Mouse (Mus musculus): ENCODE measurements at regions not wholly inside any gene's neighbourhood (a gene's known extent, or its start where the extent isn't known, plus 50 kb on each side); places are given as distances from the start of the nearest gene placed in this dataset.
A peak's percentile ranks its signal among the peaks of the same experiment; 100 is the strongest.

DNA sequence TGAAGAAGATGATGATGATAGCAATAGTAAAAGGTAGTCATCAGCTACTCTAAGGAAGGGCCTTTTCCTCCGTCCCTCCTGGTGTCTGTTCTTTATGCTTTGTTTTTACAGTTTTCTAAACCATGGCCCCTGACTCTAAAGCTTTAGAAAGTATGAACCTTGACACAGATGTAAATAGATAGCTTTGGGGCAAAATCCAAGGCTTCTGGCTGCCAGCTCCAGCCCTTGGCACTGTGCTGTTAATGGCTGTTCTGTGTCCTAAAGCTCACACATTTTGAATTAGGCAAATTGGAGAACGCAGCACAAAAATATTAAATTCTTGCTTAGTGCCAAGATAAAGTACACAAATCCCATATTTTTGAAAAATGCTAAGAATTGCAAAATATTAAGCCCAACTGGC is 155.8 kb upstream of the F930015N05Rik start:
- H3K27ac ChIP-seq (ENCODE audit: low read depth, low read length) = no peak overlapping the region
- no peaks in the 10 kb centered on the region for H3K36me3 ChIP-seq (ENCODE audit: insufficient read depth)
- no peak for TF ChIP-seq CTCF (IDR thresholded peaks at IDR 0.05; ENCODE audit: low read depth)
- H3K9me3 ChIP-seq (ENCODE audit: low read length) = no peaks in the 10 kb centered on the region
- no peak overlapping the region for H3K4me2 ChIP-seq (ENCODE audit: low read depth)
- H3K4me3 ChIP-seq (ENCODE audit: low read depth, low read length) = no peak overlapping the region
- no peaks in the 10 kb centered on the region; the same call in 1 of the 2 replicates for H3K4me1 ChIP-seq (ENCODE audit: insufficient read depth)
- H3K9ac ChIP-seq = no peak overlapping the region
- WGBS = 54% methylated on average over 2 of the region's 2 CpGs
- no peaks in the 10 kb centered on the region for H3K27me3 ChIP-seq (ENCODE audit: insufficient read depth, low read length)
- ATAC-seq (no peak), DNase-seq (no peak)

DNA sequence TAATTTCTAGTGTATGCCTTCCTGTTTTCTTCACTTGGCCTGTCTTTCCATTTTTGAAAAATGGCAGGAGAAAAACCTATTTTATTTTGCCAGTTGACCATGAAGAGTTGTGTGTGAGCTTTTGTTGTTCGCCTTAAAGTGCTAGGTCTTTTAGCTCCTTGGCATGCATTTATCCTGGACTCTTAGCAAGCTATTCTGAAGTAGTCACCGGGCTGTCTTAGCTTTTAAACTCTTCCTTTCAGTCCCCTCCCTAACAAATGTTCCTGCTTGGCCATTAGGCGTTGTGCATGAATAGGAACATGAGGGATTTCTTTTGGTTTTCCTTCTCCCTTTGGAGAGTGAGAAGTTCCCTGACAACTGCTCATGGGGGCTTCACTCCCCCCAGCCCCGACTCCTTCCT is 160.9 kb upstream of the F930015N05Rik start:
- no peaks in the 10 kb centered on the region; the same call in 1 of the 2 replicates for H3K4me1 ChIP-seq (ENCODE audit: insufficient read depth)
- ATAC-seq (no peak), DNase-seq (no peak)
- H3K36me3 ChIP-seq (ENCODE audit: insufficient read depth) = no peaks in the 10 kb centered on the region
- no peak overlapping the region for H3K4me2 ChIP-seq (ENCODE audit: low read depth)
- no peak overlapping the region for H3K9ac ChIP-seq
- WGBS = 29% methylated on average over 4 of the region's 4 CpGs
- no peak for TF ChIP-seq CTCF (IDR thresholded peaks at IDR 0.05; ENCODE audit: low read depth)
- no peaks in the 10 kb centered on the region for H3K9me3 ChIP-seq (ENCODE audit: low read length)
- H3K27me3 ChIP-seq (ENCODE audit: insufficient read depth, low read length) = no peaks in the 10 kb centered on the region
- H3K4me3 ChIP-seq (ENCODE audit: low read depth, low read length) = no peak overlapping the region
- H3K27ac ChIP-seq (ENCODE audit: low read depth, low read length) = no peak overlapping the region

DNA sequence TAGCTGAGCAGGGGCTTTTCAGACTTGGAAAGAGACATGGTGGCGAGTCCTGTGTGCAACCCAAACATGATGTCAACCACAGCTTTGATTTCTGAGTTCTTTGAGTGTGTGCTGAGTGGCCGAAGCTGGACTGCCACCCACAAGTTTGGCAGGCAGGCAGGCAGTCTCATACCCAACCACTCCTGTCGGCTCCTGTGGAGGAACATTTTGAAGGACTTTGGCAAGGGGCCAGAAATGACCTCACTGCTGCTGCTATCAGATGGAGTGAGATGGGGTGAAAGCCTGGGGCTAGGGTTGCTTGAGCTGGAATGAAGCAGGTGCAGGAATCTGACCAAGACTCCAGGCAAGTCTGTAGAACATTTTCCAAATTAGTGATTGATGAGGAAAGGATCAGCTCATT is 162.7 kb upstream of the F930015N05Rik start:
- no peaks in the 10 kb centered on the region for H3K27me3 ChIP-seq (ENCODE audit: insufficient read depth, low read length)
- DNase-seq (no peak), ATAC-seq (no peak)
- H3K9me3 ChIP-seq (ENCODE audit: low read length) = no peaks in the 10 kb centered on the region
- H3K27ac ChIP-seq (ENCODE audit: low read depth, low read length) = no peak overlapping the region
- no peak overlapping the region for H3K9ac ChIP-seq
- TF ChIP-seq CTCF (IDR thresholded peaks at IDR 0.05; ENCODE audit: low read depth) = no peak
- no peak overlapping the region for H3K4me3 ChIP-seq (ENCODE audit: low read depth, low read length)
- no peaks in the 10 kb centered on the region for H3K36me3 ChIP-seq (ENCODE audit: insufficient read depth)
- H3K4me2 ChIP-seq (ENCODE audit: low read depth) = no peak overlapping the region
- WGBS = 33% methylated on average over 3 of the region's 3 CpGs
- no peaks in the 10 kb centered on the region for H3K4me1 ChIP-seq (ENCODE audit: insufficient read depth)

DNA sequence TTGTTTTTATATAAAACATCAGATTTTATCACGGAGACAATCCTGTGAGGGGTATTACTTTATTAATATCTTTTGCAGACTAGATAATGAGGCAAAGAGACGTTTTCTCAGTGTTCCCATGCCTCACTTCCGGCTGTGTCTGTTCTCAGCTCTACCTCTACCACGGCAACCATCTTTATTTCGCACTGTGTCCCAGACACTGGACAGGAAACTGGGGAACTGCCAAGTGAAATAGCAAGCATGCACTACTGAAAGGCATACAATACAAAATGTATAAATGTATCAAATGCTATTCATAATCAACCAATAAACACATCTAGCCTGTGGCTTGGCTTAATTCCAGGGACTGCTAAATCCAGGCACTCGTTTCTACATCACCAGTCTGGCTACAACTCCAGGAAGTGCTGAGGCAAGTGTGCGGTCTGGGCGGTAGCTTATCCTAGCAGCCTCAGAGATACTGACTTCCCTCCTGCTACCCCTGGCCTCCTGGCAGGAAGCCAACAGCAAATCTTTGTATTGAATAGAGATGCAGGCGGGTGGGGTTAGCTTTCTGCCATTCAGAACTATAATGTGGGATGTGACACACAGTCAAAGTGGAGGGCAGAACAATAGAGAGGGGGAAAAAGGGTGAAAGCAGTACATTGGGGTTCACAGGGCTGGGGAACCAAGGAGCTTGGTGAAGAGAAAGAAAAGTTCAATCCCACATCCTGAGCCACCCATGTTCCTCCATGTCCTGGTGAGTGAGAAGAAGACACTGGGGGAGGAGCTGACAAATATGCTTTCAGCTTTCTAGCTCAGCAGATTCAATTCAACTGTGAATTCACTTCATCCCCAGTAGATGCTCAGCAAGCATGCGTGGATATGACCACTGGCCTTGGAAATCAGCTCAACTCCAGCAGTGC is 164.0 kb upstream of the F930015N05Rik start:
- no peaks in the 10 kb centered on the region for H3K36me3 ChIP-seq (ENCODE audit: insufficient read depth)
- DNase-seq (peak; percentile 44), ATAC-seq (peak; percentile 58)
- H3K9me3 ChIP-seq (ENCODE audit: low read length) = no peaks in the 10 kb centered on the region
- H3K9ac ChIP-seq = no peak overlapping the region
- no peaks in the 10 kb centered on the region for H3K27me3 ChIP-seq (ENCODE audit: insufficient read depth, low read length)
- no peak for TF ChIP-seq CTCF (IDR thresholded peaks at IDR 0.05; ENCODE audit: low read depth)
- no peaks in the 10 kb centered on the region for H3K4me1 ChIP-seq (ENCODE audit: insufficient read depth)
- H3K27ac ChIP-seq (ENCODE audit: low read depth, low read length) = no peak overlapping the region
- H3K4me3 ChIP-seq (ENCODE audit: low read depth, low read length) = no peak overlapping the region
- no peak overlapping the region for H3K4me2 ChIP-seq (ENCODE audit: low read depth)
- 31% methylated on average over 10 of the region's 10 CpGs for WGBS

DNA sequence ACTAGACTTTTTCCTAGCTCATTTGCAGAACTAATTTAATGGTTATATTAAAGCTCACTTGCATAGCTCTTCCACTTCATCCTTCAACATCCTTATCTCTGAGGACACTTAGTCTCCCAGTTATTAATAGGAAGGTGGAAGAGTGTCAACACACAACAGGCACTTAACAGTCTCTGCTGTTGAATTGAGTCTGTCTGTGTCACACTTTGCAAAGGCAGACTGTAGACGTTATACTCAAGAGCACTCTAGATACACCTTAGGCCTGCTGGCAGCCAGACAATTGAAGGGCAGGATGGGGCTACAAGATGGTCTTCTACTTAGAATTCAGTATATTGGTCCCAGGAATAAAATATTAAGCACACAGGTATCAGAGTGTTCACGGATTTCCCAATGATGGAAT is 172.6 kb upstream of the F930015N05Rik start:
- no peaks in the 10 kb centered on the region for H3K9me3 ChIP-seq (ENCODE audit: low read length)
- no peak overlapping the region for H3K9ac ChIP-seq
- ATAC-seq (no peak), DNase-seq (no peak)
- no peak overlapping the region for H3K4me3 ChIP-seq (ENCODE audit: low read depth, low read length)
- no peak overlapping the region for H3K4me2 ChIP-seq (ENCODE audit: low read depth)
- no peak overlapping the region for H3K27ac ChIP-seq (ENCODE audit: low read depth, low read length)
- TF ChIP-seq CTCF (IDR thresholded peaks at IDR 0.05; ENCODE audit: low read depth) = no peak
- no peaks in the 10 kb centered on the region for H3K4me1 ChIP-seq (ENCODE audit: insufficient read depth)
- 86% methylated on average over 2 of the region's 2 CpGs for WGBS
- H3K36me3 ChIP-seq (ENCODE audit: insufficient read depth) = no peaks in the 10 kb centered on the region
- no peaks in the 10 kb centered on the region for H3K27me3 ChIP-seq (ENCODE audit: insufficient read depth, low read length)

DNA sequence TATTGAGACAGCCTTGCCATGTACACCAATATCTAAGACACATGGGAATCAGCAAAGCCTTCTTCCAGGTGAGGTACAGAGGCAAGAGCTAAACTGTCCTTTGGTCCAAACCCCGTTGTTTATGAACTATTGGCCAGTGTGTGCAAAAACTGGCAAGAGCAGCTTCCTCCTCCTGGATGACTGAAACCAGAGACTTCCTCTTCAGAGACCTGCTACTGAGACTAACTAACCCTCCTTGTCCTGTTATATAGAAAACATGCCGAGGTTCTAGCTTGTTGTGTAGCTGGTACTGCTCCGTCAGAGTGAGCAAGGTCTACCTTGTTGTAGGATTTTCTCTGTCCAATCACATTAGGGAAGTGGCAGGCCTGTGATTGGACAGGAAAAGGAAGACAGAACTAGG is 174.3 kb upstream of the F930015N05Rik start:
- H3K27me3 ChIP-seq (ENCODE audit: insufficient read depth, low read length) = no peaks in the 10 kb centered on the region
- 93% methylated on average over 3 of the region's 3 CpGs for WGBS
- no peak overlapping the region for H3K9ac ChIP-seq
- no peaks in the 10 kb centered on the region for H3K9me3 ChIP-seq (ENCODE audit: low read length)
- no peaks in the 10 kb centered on the region for H3K4me1 ChIP-seq (ENCODE audit: insufficient read depth)
- no peaks in the 10 kb centered on the region for H3K36me3 ChIP-seq (ENCODE audit: insufficient read depth)
- H3K4me2 ChIP-seq (ENCODE audit: low read depth) = no peak overlapping the region
- DNase-seq = no peak
- no peak overlapping the region for H3K27ac ChIP-seq (ENCODE audit: low read depth, low read length)
- no peak overlapping the region for H3K4me3 ChIP-seq (ENCODE audit: low read depth, low read length)
- ATAC-seq = no peak
- TF ChIP-seq CTCF (IDR thresholded peaks at IDR 0.05; ENCODE audit: low read depth) = no peak

DNA sequence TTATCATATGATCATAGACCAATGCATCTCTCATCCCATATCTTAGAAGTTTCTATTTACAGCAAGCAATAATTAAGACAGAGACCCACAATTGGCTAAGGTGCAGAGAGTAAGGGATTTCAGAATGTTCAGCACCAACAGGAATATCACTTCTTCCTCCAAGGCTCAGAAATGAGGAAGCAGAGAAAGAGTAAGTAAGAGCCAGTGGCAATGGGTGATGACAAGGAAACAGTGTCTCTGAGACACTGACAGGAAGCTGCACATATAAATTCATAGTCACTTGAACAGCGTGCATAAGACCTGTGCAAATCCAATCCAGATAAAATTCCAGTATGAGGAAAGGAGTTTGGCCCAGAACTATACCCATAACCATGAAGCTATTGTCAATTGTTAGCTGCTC is 178.7 kb upstream of the F930015N05Rik start:
- Histone ChIP-seq H3K27ac (ENCODE audit: low read depth, low read length) (no peak overlapping the region), H3K27me3 (ENCODE audit: insufficient read depth, low read length) (no peaks in the 10 kb centered on the region), H3K4me2 (ENCODE audit: low read depth) (no peak overlapping the region), H3K4me1 (ENCODE audit: insufficient read depth) (no peaks in the 10 kb centered on the region), H3K9ac (no peak overlapping the region), H3K4me3 (ENCODE audit: low read depth, low read length) (no peak overlapping the region), H3K9me3 (ENCODE audit: low read length) (no peaks in the 10 kb centered on the region), H3K36me3 (ENCODE audit: insufficient read depth) (no peaks in the 10 kb centered on the region)
- ATAC-seq (no peak), DNase-seq (no peak)
- TF ChIP-seq CTCF (IDR thresholded peaks at IDR 0.05; ENCODE audit: low read depth) = no peak
- WGBS = 88% methylated on average over 1 of the region's 1 CpGs
